Mouse (Mus musculus): ENCODE measurements at regions not wholly inside any gene's neighbourhood (a gene's known extent, or its start where the extent isn't known, plus 50 kb on each side); places are given as distances from the start of the nearest gene placed in this dataset.
"Not testable (repeated sequence)": the region's sequence is repeated elsewhere in the genome, so short reads cannot be mapped to it uniquely, and the experiment has no call there.

- no peak overlapping the region for H3K9ac ChIP-seq (replicated peaks)
- no peaks in the 10 kb centered on the region for H3K27me3 ChIP-seq
- H3K9me3 ChIP-seq, result no peaks in the 10 kb centered on the region
- H3K4me1 ChIP-seq (replicated peaks), result peaks cover 7% of the 10 kb centered on the region; the same call in 1 of the 2 replicates
- H3K36me3 ChIP-seq, result no peaks in the 10 kb centered on the region
- no peak overlapping the region for H3K27ac ChIP-seq
- no peak overlapping the region for H3K4me3 ChIP-seq (replicated peaks)
- ATAC-seq, result peak; percentile 67; the same call in 1 of the 2 replicates
- H3K4me2 ChIP-seq (replicated peaks), result no peak overlapping the region
- WGBS, result 32% methylated on average over 5 of the region's 5 CpGs
Observed at GRCm38 (mm10) chr14:87746011-87746410, 329.6 kb downstream of the Tdrd3 start.

- Histone ChIP-seq H3K27me3 (no peaks in the 10 kb centered on the region), H3K9ac (replicated peaks) (no peak overlapping the region), H3K4me3 (replicated peaks) (no peak overlapping the region), H3K4me2 (replicated peaks) (no peak overlapping the region), H3K9me3 (no peaks in the 10 kb centered on the region), H3K27ac (no peak overlapping the region), H3K36me3 (no peaks in the 10 kb centered on the region), H3K4me1 (replicated peaks) (peaks cover 7% of the 10 kb centered on the region; the same call in 1 of the 2 replicates)
- 15% methylated on average over 3 of the region's 3 CpGs for WGBS
- 0 out of 2 replicates have a peak, but pooled peaks have one; percentile 46 for ATAC-seq
Observed at GRCm38 (mm10) chr14:87749068-87749467, 332.6 kb downstream of the Tdrd3 start.

GRCm38 (mm10) chr14:87749762-87750161, 333.3 kb downstream of the Tdrd3 start:
- Histone ChIP-seq H3K9me3 (no peaks in the 10 kb centered on the region), H3K4me1 (replicated peaks) (peaks cover 7% of the 10 kb centered on the region), H3K36me3 (no peaks in the 10 kb centered on the region), H3K4me3 (replicated peaks) (no peak overlapping the region), H3K27me3 (no peaks in the 10 kb centered on the region), H3K4me2 (replicated peaks) (no peak overlapping the region), H3K9ac (replicated peaks) (no peak overlapping the region), H3K27ac (no peak overlapping the region)
- ATAC-seq, result no peak

GRCm38 (mm10) chr14:87750665-87751170, 334.3 kb downstream of the Tdrd3 start:
- no peak overlapping the region for H3K27ac ChIP-seq
- no peak overlapping the region for H3K9ac ChIP-seq (replicated peaks)
- H3K4me2 ChIP-seq (replicated peaks), result no peak overlapping the region
- no peak overlapping the region for H3K4me3 ChIP-seq (replicated peaks)
- H3K9me3 ChIP-seq, result no peaks in the 10 kb centered on the region
- no peak for ATAC-seq
- H3K4me1 ChIP-seq (replicated peaks), result peaks cover 7% of the 10 kb centered on the region
- no peaks in the 10 kb centered on the region for H3K36me3 ChIP-seq
- 89% methylated on average over 3 of the region's 3 CpGs for WGBS
- H3K27me3 ChIP-seq, result no peaks in the 10 kb centered on the region

GRCm38 (mm10) chr14:87754744-87755143, 338.3 kb downstream of the Tdrd3 start:
- 49% methylated on average over 4 of the region's 4 CpGs for WGBS
- ATAC-seq, result peak; percentile 83
- Histone ChIP-seq H3K4me1 (replicated peaks) (no peaks in the 10 kb centered on the region; the same call in 1 of the 2 replicates), H3K27me3 (no peaks in the 10 kb centered on the region), H3K36me3 (no peaks in the 10 kb centered on the region), H3K4me2 (replicated peaks) (no peak overlapping the region), H3K27ac (no peak overlapping the region), H3K9ac (replicated peaks) (no peak overlapping the region), H3K9me3 (no peaks in the 10 kb centered on the region), H3K4me3 (replicated peaks) (no peak overlapping the region)

GRCm38 (mm10) chr14:87775332-87775890, 359.0 kb downstream of the Tdrd3 start:
- Histone ChIP-seq H3K36me3 (no peaks in the 10 kb centered on the region), H3K27me3 (no peaks in the 10 kb centered on the region), H3K9me3 (no peaks in the 10 kb centered on the region), H3K27ac (no peak overlapping the region), H3K4me3 (replicated peaks) (no peak overlapping the region), H3K4me2 (replicated peaks) (no peak overlapping the region), H3K4me1 (replicated peaks) (peaks cover 10% of the 10 kb centered on the region), H3K9ac (replicated peaks) (no peak overlapping the region)
- 0 out of 2 replicates have a peak, but pooled peaks have one; percentile 37 for ATAC-seq

- Histone ChIP-seq H3K9ac (replicated peaks) (no peak overlapping the region), H3K4me2 (replicated peaks) (no peak overlapping the region), H3K36me3 (no peaks in the 10 kb centered on the region), H3K4me3 (replicated peaks) (no peak overlapping the region), H3K9me3 (no peaks in the 10 kb centered on the region), H3K4me1 (replicated peaks) (no peaks in the 10 kb centered on the region), H3K27me3 (no peaks in the 10 kb centered on the region), H3K27ac (no peak overlapping the region)
- no peak for ATAC-seq
- WGBS, result 86% methylated on average over 1 of the region's 1 CpGs
Observed at GRCm38 (mm10) chr14:87799803-87800202, 383.4 kb downstream of the Tdrd3 start.

GRCm38 (mm10) chr14:87809664-87810063, 393.2 kb downstream of the Tdrd3 start:
- H3K9me3 ChIP-seq; H3K36me3 ChIP-seq; H3K4me2 ChIP-seq (replicated peaks); ATAC-seq; H3K27ac ChIP-seq; H3K9ac ChIP-seq (replicated peaks); H3K4me3 ChIP-seq (replicated peaks); H3K27me3 ChIP-seq; H3K4me1 ChIP-seq (replicated peaks): not testable (repeated sequence)
- WGBS, result 96% methylated on average over 15 of the region's 15 CpGs

- Histone ChIP-seq H3K9me3 (no peaks in the 10 kb centered on the region), H3K4me3 (replicated peaks) (no peak overlapping the region), H3K4me2 (replicated peaks) (no peak overlapping the region), H3K4me1 (replicated peaks) (no peaks in the 10 kb centered on the region), H3K9ac (replicated peaks) (no peak overlapping the region), H3K36me3 (no peaks in the 10 kb centered on the region), H3K27ac (no peak overlapping the region), H3K27me3 (no peaks in the 10 kb centered on the region)
- WGBS, result 46% methylated on average over 2 of the region's 2 CpGs
- ATAC-seq, result peak; percentile 77
Observed at GRCm38 (mm10) chr14:87844120-87844519, 427.7 kb downstream of the Tdrd3 start.

- ATAC-seq, result no peak
- Histone ChIP-seq H3K27me3 (0 out of 2 replicates have a peak, but pooled peaks cover 4% of the 10 kb centered on the region), H3K36me3 (no peaks in the 10 kb centered on the region), H3K27ac (no peak overlapping the region), H3K4me2 (replicated peaks) (no peak overlapping the region), H3K4me1 (replicated peaks) (peaks cover 12% of the 10 kb centered on the region), H3K4me3 (replicated peaks) (no peak overlapping the region), H3K9ac (replicated peaks) (no peak overlapping the region), H3K9me3 (no peaks in the 10 kb centered on the region)
- 95% methylated on average over 3 of the region's 3 CpGs for WGBS
Observed at GRCm38 (mm10) chr14:87861486-87861885, 445.0 kb downstream of the Tdrd3 start.

GRCm38 (mm10) chr14:87864388-87865215, 448.2 kb downstream of the Tdrd3 start:
- ATAC-seq, result peak; percentile 70
- Histone ChIP-seq H3K9me3 (no peaks in the 10 kb centered on the region), H3K27me3 (0 out of 2 replicates have a peak, but pooled peaks cover 4% of the 10 kb centered on the region), H3K9ac (replicated peaks) (no peak overlapping the region), H3K27ac (no peak overlapping the region; the same call in 1 of the 2 replicates), H3K4me2 (replicated peaks) (no peak overlapping the region), H3K4me1 (replicated peaks) (peaks cover 12% of the 10 kb centered on the region), H3K4me3 (replicated peaks) (no peak overlapping the region), H3K36me3 (no peaks in the 10 kb centered on the region)
- WGBS, result 92% methylated on average over 9 of the region's 9 CpGs
